Mouse (Mus musculus) olfactory bulb, adult 2 months (tissue): ENCODE results near the gene Sp9.

Experiments used
- CTCF ChIP-seq: fragments of 200-500 bp; IDR thresholded peaks from 2 replicates; pipeline ENCODE4 v1.5.1; 2012; ENCODE audit warnings: low read depth, mild to moderate bottlenecking, low read length, moderate library complexity; ENCODE audit not compliant: insufficient read depth
- POLR2A ChIP-seq: fragments of 200-500 bp; IDR thresholded peaks from 2 replicates; pipeline ENCODE4 v1.6.1; 2012; ENCODE audit warnings: mild to moderate bottlenecking, low read depth, low read length, moderate library complexity; ENCODE audit not compliant: insufficient read depth

GRCm38 (mm10) chr2:73278869-73279268 is 7.1 kb downstream of the Sp9 start:
- TF ChIP-seq CTCF (no peak), POLR2A (no peak)
